Mouse (Mus musculus) neural tube, embryonic 12.5 days (tissue): ENCODE measurements around the gene Vps50. TPM values are rescaled to one million over a fixed set of nuclear protein-coding genes. Genes with fewer than 3 reads are reported as not detected.
A peak's percentile ranks its signal among the peaks of the same experiment; 100 is the strongest.
"Not testable (repeated sequence)": the region's sequence is repeated elsewhere in the genome, so short reads cannot be mapped to it uniquely, and the experiment has no call there.

Experiments
- ATAC-seq: fragments of 200-750 bp; cut with Nextera tagmentation; 2 replicates; pipeline ENCODE4 v1.8.0; 2017; ENCODE audit warnings: low read depth, mild to moderate bottlenecking, moderate TSS enrichment, moderate library complexity; ENCODE audit not compliant: low FRiP score
- H3K27ac ChIP-seq: fragments of 300-500 bp; sonication (generic); 2 replicates; pipeline ENCODE4 v1.5.1; 2016
- H3K27me3 ChIP-seq: fragments of 300-500 bp; sonication (generic); replicated peaks from 2 replicates; pipeline ENCODE4 v1.6.1; 2016; ENCODE audit warnings: mild to moderate bottlenecking
- H3K36me3 ChIP-seq: fragments of 300-500 bp; sonication (generic); 2 replicates; pipeline ENCODE4 v1.6.1; 2016; ENCODE audit warnings: mild to moderate bottlenecking
- H3K4me1 ChIP-seq: fragments of 300-500 bp; sonication (generic); 2 replicates; pipeline ENCODE4 v1.6.1; 2016
- H3K4me2 ChIP-seq: fragments of 300-500 bp; sonication (generic); replicated peaks from 2 replicates; pipeline ENCODE4 v1.6.1; 2016; ENCODE audit warnings: mild to moderate bottlenecking
- H3K4me3 ChIP-seq: fragments of 300-500 bp; sonication (generic); 2 replicates; pipeline ENCODE4 v1.5.1; 2016
- H3K9ac ChIP-seq: fragments of 300-500 bp; sonication (generic); 2 replicates; pipeline ENCODE4 v1.6.1; 2016; ENCODE audit warnings: mild to moderate bottlenecking
- H3K9me3 ChIP-seq: fragments of 300-500 bp; sonication (generic); 2 replicates; pipeline ENCODE4 v1.6.1; 2016; ENCODE audit warnings: mild to moderate bottlenecking
- WGBS: fragments of 180-500 bp; shearing (Covaris S2); methylation state at CpG from one replicate; pipeline ENCODE4 v1.1.7; 2016; 5-methylcytosine and 5-hydroxymethylcytosine counted together
- polyA plus RNA-seq: library from polyadenylated mRNA; unstranded; fragments of >200 nt; fragmentation: Nextera tagmentation; extraction: Ambion mirVana; gene quantifications from 2 replicates; pipeline ENCODE4 v1.2.1, GENCODE M21; 2016

Gene Vps50
- polyA plus RNA-seq, 1 experiment from 2014 or later: 44.5 TPM

GRCm38 (mm10) chr6:3496210-3496609 lies 2.0 kb upstream of the Vps50 start:
- 6% methylated on average over 2 of the region's 2 CpGs for WGBS
- no peak for ATAC-seq
- H3K9ac ChIP-seq: no peak overlapping the region

GRCm38 (mm10) chr6:3500286-3500685 lies 2.1 kb downstream of the Vps50 start:
- Histone ChIP-seq H3K4me1 (peaks cover 6% of the 10 kb centered on the region; the same call in 1 of the 2 replicates), H3K27me3 (no peaks in the 10 kb centered on the region), H3K9me3 (no peaks in the 10 kb centered on the region), H3K9ac (no peak overlapping the region), H3K27ac (no peak overlapping the region), H3K4me2 (no peak overlapping the region), H3K4me3 (no peak overlapping the region), H3K36me3 (no peaks in the 10 kb centered on the region)
- 91% methylated on average over 3 of the region's 3 CpGs for WGBS
- ATAC-seq: no peak

More at GRCm38 (mm10) chr6:3496210-3496609, 2.0 kb upstream of the Vps50 start:
- peaks cover 6% of the 10 kb centered on the region; the same call in 1 of the 2 replicates for H3K4me1 ChIP-seq
- no peak overlapping the region for H3K4me3 ChIP-seq
- no peaks in the 10 kb centered on the region for H3K9me3 ChIP-seq
- no peak overlapping the region for H3K4me2 ChIP-seq
- no peak overlapping the region for H3K27ac ChIP-seq
- H3K36me3 ChIP-seq: no peaks in the 10 kb centered on the region
- H3K27me3 ChIP-seq: no peaks in the 10 kb centered on the region

GRCm38 (mm10) chr6:3505289-3505688 lies 7.1 kb downstream of the Vps50 start:
- ATAC-seq: no peak
- H3K4me1 ChIP-seq: no peaks in the 10 kb centered on the region
- H3K4me3 ChIP-seq: no peak overlapping the region
- H3K36me3 ChIP-seq: 0 out of 2 replicates have a peak, but pooled peaks cover 3% of the 10 kb centered on the region
- H3K27me3 ChIP-seq: no peaks in the 10 kb centered on the region
- WGBS: 79% methylated on average over 5 of the region's 5 CpGs
- no peaks in the 10 kb centered on the region for H3K9me3 ChIP-seq
- H3K9ac ChIP-seq: no peak overlapping the region
- H3K4me2 ChIP-seq: no peak overlapping the region
- no peak overlapping the region for H3K27ac ChIP-seq

GRCm38 (mm10) chr6:3507078-3507477 lies 8.9 kb downstream of the Vps50 start:
- no peaks in the 10 kb centered on the region for H3K27me3 ChIP-seq
- no peak overlapping the region for H3K4me3 ChIP-seq
- WGBS: 91% methylated on average over 4 of the region's 4 CpGs
- H3K27ac ChIP-seq: no peak overlapping the region
- no peak overlapping the region for H3K9ac ChIP-seq
- no peaks in the 10 kb centered on the region for H3K9me3 ChIP-seq
- 0 out of 2 replicates have a peak, but pooled peaks cover 3% of the 10 kb centered on the region for H3K36me3 ChIP-seq
- no peak overlapping the region for H3K4me2 ChIP-seq
- ATAC-seq: no peak
- H3K4me1 ChIP-seq: no peaks in the 10 kb centered on the region

- H3K27me3 ChIP-seq, ATAC-seq, H3K4me1 ChIP-seq, H3K4me3 ChIP-seq, H3K27ac ChIP-seq, H3K4me2 ChIP-seq, H3K9me3 ChIP-seq, H3K9ac ChIP-seq, H3K36me3 ChIP-seq: not testable (repeated sequence)
- WGBS: 97% methylated on average over 2 of the region's 2 CpGs
Observed at GRCm38 (mm10) chr6:3508151-3508550, 10.0 kb downstream of the Vps50 start.

- Histone ChIP-seq H3K27ac (no peak overlapping the region), H3K9me3 (no peaks in the 10 kb centered on the region), H3K36me3 (0 out of 2 replicates have a peak, but pooled peaks cover 3% of the 10 kb centered on the region), H3K4me3 (no peak overlapping the region), H3K4me1 (peaks cover 4% of the 10 kb centered on the region; the same call in 1 of the 2 replicates), H3K4me2 (no peak overlapping the region), H3K27me3 (no peaks in the 10 kb centered on the region), H3K9ac (no peak overlapping the region)
- ATAC-seq: peak; percentile 51
- 30% methylated on average over 2 of the region's 2 CpGs for WGBS
Observed at GRCm38 (mm10) chr6:3509782-3510181, 11.6 kb downstream of the Vps50 start.

- Histone ChIP-seq H3K27ac (no peak overlapping the region), H3K4me3 (no peak overlapping the region), H3K4me2 (no peak overlapping the region), H3K9ac (no peak overlapping the region), H3K4me1 (peaks cover 4% of the 10 kb centered on the region; the same call in 1 of the 2 replicates), H3K36me3 (0 out of 2 replicates have a peak, but pooled peaks cover 2% of the 10 kb centered on the region), H3K27me3 (no peaks in the 10 kb centered on the region), H3K9me3 (no peaks in the 10 kb centered on the region)
- ATAC-seq: no peak
- 80% methylated on average over 10 of the region's 10 CpGs for WGBS
Observed at GRCm38 (mm10) chr6:3511116-3511515, 12.9 kb downstream of the Vps50 start.

- no peaks in the 10 kb centered on the region for H3K9me3 ChIP-seq
- no peaks in the 10 kb centered on the region for H3K27me3 ChIP-seq
- no peak overlapping the region for H3K4me3 ChIP-seq
- H3K36me3 ChIP-seq: no peaks in the 10 kb centered on the region
- 0 out of 2 replicates have a peak overlapping the region, but pooled peaks have one; percentile 8 for H3K9ac ChIP-seq
- peak; percentile 30; the same call in 1 of the 2 replicates for ATAC-seq
- 49% methylated on average over 11 of the region's 11 CpGs for WGBS
- H3K4me1 ChIP-seq: peaks cover 4% of the 10 kb centered on the region; the same call in 1 of the 2 replicates
- H3K4me2 ChIP-seq: peak overlapping the region; percentile 34
- 0 out of 2 replicates have a peak overlapping the region, but pooled peaks have one; percentile 27 for H3K27ac ChIP-seq
Observed at GRCm38 (mm10) chr6:3511612-3512011, 13.4 kb downstream of the Vps50 start.

- Histone ChIP-seq H3K4me3 (no peak overlapping the region), H3K9ac (no peak overlapping the region), H3K4me2 (no peak overlapping the region), H3K9me3 (no peaks in the 10 kb centered on the region), H3K36me3 (peaks cover 3% of the 10 kb centered on the region; the same call in 1 of the 2 replicates), H3K4me1 (peaks cover 4% of the 10 kb centered on the region; the same call in 1 of the 2 replicates), H3K27me3 (no peaks in the 10 kb centered on the region), H3K27ac (no peak overlapping the region)
- WGBS: 45% methylated on average over 3 of the region's 3 CpGs
- ATAC-seq: peak; percentile 65
Observed at GRCm38 (mm10) chr6:3512611-3513010, 14.4 kb downstream of the Vps50 start.

GRCm38 (mm10) chr6:3528198-3528597 lies 30.0 kb downstream of the Vps50 start:
- H3K4me2 ChIP-seq: no peak overlapping the region

GRCm38 (mm10) chr6:3531445-3531844 lies 33.3 kb downstream of the Vps50 start:
- no peaks in the 10 kb centered on the region for H3K9me3 ChIP-seq
- no peak overlapping the region for H3K27ac ChIP-seq
- no peak for ATAC-seq
- no peaks in the 10 kb centered on the region for H3K4me1 ChIP-seq
- H3K4me2 ChIP-seq: no peak overlapping the region
- WGBS: 25% methylated on average over 5 of the region's 5 CpGs
- no peak overlapping the region for H3K9ac ChIP-seq
- H3K27me3 ChIP-seq: no peaks in the 10 kb centered on the region
- no peak overlapping the region for H3K4me3 ChIP-seq
- no peaks in the 10 kb centered on the region for H3K36me3 ChIP-seq

More at GRCm38 (mm10) chr6:3528198-3528597, 30.0 kb downstream of the Vps50 start:
- no peak overlapping the region for H3K9ac ChIP-seq
- no peaks in the 10 kb centered on the region for H3K27me3 ChIP-seq
- no peaks in the 10 kb centered on the region for H3K36me3 ChIP-seq
- H3K27ac ChIP-seq: no peak overlapping the region
- no peaks in the 10 kb centered on the region for H3K9me3 ChIP-seq
- WGBS: 90% methylated on average over 4 of the region's 4 CpGs
- no peaks in the 10 kb centered on the region for H3K4me1 ChIP-seq
- no peak overlapping the region for H3K4me3 ChIP-seq
- no peak for ATAC-seq

- Histone ChIP-seq H3K27ac (no peak overlapping the region), H3K4me3 (no peak overlapping the region), H3K9ac (no peak overlapping the region), H3K4me1 (no peaks in the 10 kb centered on the region), H3K27me3 (no peaks in the 10 kb centered on the region), H3K9me3 (no peaks in the 10 kb centered on the region), H3K36me3 (no peaks in the 10 kb centered on the region), H3K4me2 (no peak overlapping the region)
- WGBS: 77% methylated on average over 1 of the region's 1 CpGs
- ATAC-seq: no peak
Observed at GRCm38 (mm10) chr6:3536048-3536447, 37.9 kb downstream of the Vps50 start.

GRCm38 (mm10) chr6:3539470-3539869 lies 41.3 kb downstream of the Vps50 start:
- no peaks in the 10 kb centered on the region for H3K27me3 ChIP-seq
- H3K4me3 ChIP-seq: no peak overlapping the region
- H3K9ac ChIP-seq: no peak overlapping the region
- no peak overlapping the region for H3K4me2 ChIP-seq
- no peak overlapping the region for H3K27ac ChIP-seq
- no peak for ATAC-seq
- H3K36me3 ChIP-seq: no peaks in the 10 kb centered on the region
- 90% methylated on average over 2 of the region's 2 CpGs for WGBS
- no peaks in the 10 kb centered on the region for H3K9me3 ChIP-seq
- H3K4me1 ChIP-seq: no peaks in the 10 kb centered on the region
